Mouse (Mus musculus) naive thymus-derived CD4-positive, alpha-beta T cell, adult 2 months (primary cell): ENCODE results near the gene Olfr726.

Experiments used
- DNase-seq: peaks from one replicate; pipeline ENCODE4 v3.0.0-alpha.2; 2011; ENCODE audit warnings: low read depth

The Olfr726 gene

DNA sequence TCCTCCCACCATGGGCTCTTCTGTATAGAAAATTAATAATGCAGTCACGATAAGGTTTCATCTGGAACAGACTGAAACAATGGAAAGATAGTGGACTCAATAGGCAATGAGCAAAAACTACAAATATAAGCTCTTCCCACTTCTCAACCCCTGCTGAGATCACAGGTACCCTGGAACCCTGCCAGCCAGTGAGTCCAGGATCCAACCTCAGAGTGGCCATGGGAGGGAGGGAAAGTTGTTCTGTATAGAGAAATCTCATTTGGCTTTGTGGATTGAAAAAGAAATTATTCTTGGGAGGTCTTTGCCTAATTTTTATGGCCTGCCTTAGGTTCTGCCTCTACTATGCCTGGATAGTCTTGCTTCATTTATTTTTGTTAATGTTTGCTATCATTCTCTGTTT, at the start of gene Olfr726:
Olfr726 (minus strand) TSS at position 101 of the 400 bp plus-strand sequence.
- DNase-seq = no peak

DNA sequence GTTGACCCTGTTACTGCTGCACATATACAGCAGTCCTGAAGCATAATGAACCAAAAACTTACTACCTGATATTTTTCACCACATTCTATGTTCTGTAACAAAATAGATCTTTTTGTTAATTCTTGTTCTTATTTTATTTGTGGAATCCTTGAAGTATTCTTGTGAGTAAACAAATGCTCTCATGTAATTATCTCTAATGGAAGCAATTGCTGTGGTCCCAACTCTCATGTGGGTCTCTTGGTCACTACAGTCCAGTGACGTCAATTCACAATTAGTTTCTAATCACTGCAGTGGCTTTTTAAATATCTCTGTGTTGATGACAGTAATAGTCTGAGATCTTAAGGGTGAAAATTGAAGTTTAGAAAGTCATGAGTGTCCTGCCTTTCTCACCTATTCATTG, 32.1 kb upstream of the Olfr726 start, which contains the start of gene Olfr727:
Olfr727 (plus strand) TSS at position 301 of the 400 bp plus-strand sequence.
- no peak for DNase-seq

DNA sequence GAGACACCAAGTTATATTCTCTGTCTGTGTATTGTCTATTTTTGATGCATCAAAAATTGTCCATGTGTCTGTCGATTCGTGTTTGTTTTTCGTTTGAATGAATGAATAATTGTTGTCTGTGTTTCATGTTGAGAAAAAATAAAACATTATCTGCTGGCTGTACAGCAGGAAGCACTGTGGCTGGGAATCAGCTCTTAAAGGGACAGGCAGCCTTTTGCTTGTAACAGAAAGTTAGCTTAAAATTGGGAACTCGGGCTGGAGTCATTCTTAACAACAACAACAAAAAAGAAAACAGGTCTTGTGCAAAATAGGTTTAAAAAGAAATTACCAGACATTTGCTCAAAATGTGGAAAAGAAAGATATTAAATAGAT, 28.0 kb downstream of the Olfr726 start:
- no peak for DNase-seq

DNA sequence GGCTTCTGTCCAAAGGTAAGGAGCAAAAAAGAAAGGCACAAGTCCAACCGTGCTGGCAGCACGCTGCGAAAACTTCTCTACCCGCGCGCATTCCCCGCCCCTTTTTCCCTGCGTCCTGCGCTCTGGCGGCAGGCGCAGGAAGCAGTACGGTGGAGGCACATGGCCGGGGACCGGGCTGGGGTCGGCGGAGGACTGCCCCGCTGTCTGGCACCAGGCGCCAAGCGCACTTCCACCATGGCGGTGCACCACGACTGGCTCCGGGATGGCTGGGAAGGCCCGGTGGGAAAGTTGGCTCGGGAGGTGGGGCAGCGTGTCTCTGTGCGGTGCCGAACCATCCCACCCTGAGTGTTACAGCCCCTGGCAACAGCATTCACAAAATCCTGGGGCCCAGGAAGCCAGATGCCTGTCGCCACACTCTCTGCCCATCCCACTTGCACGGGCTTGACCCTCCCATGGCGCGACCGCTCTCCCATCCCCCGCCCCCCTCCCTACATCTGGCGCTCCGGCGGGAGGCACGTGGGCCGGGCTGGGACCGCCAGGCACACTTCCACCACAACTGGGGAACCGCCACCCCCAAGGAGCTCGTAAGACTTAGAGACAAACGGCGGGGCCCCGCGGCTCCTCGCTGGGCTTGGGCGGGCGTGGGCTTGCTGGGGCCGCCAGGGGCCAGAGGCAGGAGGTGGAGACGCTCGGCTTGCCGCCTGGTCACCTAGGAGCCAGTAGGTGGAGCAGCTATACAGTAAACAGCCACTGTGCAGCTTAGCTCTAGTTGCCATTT, 28.6 kb downstream of the Olfr726 start:
- DNase-seq = peak; percentile 3

DNA sequence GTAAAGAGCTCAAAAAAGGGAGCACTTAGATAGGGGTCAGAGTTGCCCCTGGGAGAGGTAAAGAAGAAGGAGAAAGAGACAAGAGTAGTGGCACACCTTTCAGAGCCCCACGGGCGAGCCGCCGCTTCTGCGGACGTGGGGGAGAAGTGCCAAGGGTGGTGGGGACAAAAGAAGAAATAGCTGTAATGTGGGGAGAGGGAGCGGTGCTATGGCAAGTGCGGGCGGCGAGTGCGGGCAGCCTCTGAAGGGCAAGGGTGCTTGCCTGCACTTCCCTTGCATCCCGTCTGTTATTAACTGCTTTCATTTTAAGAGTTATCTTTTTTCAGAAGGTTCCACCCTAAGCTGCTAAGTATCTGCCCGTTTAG, 29.2 kb downstream of the Olfr726 start:
- no peak for DNase-seq

DNA sequence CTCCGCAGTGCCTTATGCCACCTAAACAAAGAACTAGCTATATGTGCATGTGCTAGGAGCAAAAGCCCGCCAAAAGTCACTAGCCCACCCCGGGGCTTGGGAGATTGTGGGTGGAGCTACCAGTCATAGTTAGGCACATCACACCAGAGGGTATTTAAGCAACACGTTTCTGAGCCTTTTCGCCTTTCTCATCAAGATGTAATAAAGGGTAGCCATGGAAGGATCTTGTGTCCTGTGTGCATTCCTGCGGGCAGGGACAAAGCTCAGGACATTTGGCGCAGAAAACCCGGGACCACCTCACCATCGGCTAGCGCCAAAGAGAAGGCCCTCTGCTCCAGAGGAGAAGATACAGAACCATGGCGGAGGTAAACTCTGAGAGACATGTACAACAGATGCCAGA, 29.6 kb downstream of the Olfr726 start:
- DNase-seq = no peak

DNA sequence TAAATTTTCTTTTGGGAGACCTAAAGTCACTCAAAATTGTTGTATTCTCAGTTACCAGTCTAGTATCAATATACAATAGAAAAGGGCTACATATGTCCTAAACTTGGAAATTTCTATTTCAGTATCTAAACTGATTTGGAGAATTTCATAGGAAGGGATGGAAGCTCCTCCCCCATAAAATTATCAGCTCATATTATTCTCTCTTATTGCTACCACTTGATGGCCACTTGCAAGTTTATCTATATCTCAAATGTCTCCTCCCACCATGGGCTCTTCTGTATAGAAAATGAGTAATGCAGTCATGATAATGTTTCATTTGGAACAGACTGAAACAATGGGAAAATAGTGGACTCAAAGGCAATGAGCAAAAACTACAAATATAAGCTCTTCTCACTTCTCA, 50.5 kb downstream of the Olfr726 start, which contains the start of gene Olfr725:
Olfr725 (minus strand) TSS at position 101 of the 400 bp plus-strand sequence.
- no peak for DNase-seq
